Mouse (Mus musculus) cortical plate, adult 2 months (tissue): ENCODE measurements at regions not wholly inside any gene's neighbourhood (a gene's known extent, or its start where the extent isn't known, plus 50 kb on each side); places are given as distances from the start of the nearest gene placed in this dataset.

ENCODE experiments used
- CTCF ChIP-seq: fragments of 200-500 bp; IDR thresholded peaks from 2 replicates; pipeline ENCODE4 v1.5.1; 2011; ENCODE audit warnings: mild to moderate bottlenecking, control low read depth, low read length; ENCODE audit not compliant: insufficient read depth; ENCODE audit errors: extremely low read depth
- POLR2A ChIP-seq: fragments of 200-500 bp; IDR thresholded peaks from 2 replicates; pipeline ENCODE4 v1.6.1; 2011; ENCODE audit warnings: mild to moderate bottlenecking, low read length, control low read depth; ENCODE audit not compliant: insufficient read depth; ENCODE audit errors: extremely low read depth

- TF ChIP-seq CTCF (no peak), POLR2A (no peak)
These were observed 85.8 kb upstream of the Nckap5 start for GRCm38 (mm10) chr1:126916369-126916768.
